Mouse (Mus musculus) frontal cortex, postnatal 36 days (tissue): ENCODE results near the gene Adi1.

Source experiments
- DNase-seq, 2 experiments: peaks; one replicate each; pipeline ENCODE4 v3.0.0; 2022; ENCODE audit warnings: low spot score in 2 of 2

The Adi1 gene

DNA sequence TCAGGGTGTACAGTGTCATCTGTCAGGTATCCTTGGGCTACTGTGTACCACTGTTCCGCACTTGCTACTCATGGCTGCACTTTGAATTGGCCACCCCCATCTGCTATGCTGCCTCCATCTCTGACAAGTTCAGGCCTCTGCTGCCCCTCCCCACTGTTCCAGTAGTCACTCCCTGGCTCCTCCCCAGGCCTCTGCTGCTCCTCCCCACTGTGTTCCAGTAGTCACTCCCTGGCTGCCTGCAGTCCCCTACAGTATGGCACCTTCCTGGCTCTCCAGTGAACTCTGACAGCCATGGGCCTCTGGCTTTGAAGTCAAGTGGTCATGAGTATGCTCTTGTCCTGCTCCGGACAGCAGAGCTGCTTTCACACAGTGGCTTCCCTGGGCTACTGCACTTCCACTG lies 19.2 kb downstream of the Adi1 start:
- no peak for DNase-seq

GRCm38 (mm10) chr12:28694776-28695175 lies 19.7 kb downstream of the Adi1 start:
- no peak for DNase-seq

DNA sequence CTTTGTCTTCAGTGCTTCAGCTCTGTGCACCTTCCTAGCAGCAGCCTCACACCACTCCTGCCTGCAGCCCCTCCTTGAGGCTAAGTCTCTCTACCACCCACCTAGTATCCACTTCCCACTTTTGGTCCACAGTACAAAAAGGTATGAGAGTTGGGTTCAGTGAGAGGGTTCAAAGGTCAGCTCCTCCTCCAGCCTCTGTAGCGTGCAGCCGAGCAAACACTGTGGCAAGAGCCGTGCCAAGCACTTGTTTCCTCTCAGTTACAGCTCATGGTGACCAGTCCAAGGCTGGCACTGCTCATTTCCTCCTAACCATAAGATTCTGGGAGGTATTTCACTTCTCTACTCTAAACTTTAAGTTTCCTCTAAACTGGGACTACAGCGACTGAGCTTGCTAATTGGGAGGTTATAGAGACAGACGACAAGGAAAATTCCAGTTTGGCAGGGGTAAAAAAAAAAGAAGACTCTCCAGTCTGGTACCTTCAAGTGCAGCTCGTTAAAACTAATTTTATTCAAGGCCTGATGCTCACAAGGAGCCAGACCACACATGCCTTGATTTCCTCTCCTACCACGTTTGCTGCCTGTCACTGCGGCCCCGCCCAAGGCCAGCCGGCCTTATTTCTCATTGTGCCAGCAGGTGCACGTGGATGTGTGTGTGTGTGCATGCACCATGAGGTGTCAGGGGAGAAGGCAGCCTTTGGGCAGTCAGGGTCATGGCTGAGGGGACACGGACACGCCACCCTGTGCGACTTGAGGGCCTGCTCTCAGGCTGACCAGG lies 23.0 kb downstream of the Adi1 start:
- DNase-seq, result no peak

- DNase-seq, result no peak
Observed at GRCm38 (mm10) chr12:28699086-28699485, 24.1 kb downstream of the Adi1 start.

DNA sequence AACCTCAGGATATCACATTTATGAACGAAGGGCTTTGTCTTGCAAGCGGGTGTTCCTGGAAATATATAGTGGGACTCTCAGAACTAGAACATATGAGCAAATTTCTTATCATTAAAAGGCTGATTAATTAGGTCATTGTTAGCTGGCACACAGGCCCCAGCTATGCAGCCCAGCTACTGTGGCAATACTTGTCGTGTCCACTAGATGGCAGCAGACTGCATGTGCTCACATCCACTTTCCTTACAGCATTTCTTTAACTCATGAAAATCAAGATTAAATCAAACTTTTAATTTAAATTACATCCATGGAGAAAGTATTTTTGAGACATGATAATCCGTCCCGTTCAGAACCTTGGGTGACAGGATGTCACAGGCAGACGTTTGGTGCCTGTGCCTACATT lies 24.6 kb downstream of the Adi1 start:
- peak; percentile 74 to 91 for DNase-seq

GRCm38 (mm10) chr12:28700101-28700511 lies 25.1 kb downstream of the Adi1 start:
- no peak for DNase-seq

GRCm38 (mm10) chr12:28700561-28701025 lies 25.6 kb downstream of the Adi1 start:
- DNase-seq, result peak; percentile 57 to 67

DNA sequence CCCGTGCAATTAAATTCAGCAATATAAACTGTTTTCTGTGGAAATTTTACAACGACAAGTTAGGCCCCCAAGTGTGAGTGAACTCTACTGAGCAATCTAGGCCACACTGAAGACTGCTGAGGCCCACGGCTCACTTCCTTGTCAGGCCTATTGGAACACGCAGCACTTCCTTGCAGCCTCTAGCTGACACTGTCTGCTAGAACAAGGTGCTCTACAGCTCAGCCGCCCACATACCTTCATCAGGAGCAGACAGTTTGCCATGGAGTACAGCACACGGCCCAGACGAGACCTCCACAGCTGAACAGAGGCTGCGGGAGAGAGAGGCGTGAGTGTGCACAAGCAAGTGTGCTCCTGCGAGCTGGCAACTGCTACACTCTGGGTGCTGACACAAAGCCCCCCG lies 26.3 kb downstream of the Adi1 start:
- DNase-seq, result peak in 1 of 2 experiments; percentile 41

GRCm38 (mm10) chr12:28704381-28704780 lies 29.4 kb downstream of the Adi1 start:
- DNase-seq, result no peak

GRCm38 (mm10) chr12:28705204-28705603 lies 30.2 kb downstream of the Adi1 start:
- no peak for DNase-seq

DNA sequence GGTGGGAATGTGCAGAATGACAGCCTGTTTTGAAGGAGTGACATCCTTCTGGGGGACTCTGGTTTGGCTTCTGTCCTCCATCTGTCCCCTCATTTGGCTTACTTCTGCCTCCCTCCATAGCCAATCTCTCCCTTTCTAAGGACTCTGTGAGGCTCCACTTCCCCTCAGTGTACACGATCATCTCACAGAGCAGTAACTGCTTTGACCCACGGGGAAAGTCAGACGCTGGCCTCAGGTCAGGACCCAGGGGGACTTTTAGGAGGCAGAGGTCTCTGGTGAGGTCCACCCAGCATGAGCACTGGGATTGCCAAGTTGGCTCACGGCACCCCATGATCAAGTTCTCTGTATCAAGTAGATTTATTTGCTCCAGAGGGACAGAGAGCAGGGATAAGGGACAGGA lies 33.1 kb downstream of the Adi1 start:
- DNase-seq, result no peak

DNA sequence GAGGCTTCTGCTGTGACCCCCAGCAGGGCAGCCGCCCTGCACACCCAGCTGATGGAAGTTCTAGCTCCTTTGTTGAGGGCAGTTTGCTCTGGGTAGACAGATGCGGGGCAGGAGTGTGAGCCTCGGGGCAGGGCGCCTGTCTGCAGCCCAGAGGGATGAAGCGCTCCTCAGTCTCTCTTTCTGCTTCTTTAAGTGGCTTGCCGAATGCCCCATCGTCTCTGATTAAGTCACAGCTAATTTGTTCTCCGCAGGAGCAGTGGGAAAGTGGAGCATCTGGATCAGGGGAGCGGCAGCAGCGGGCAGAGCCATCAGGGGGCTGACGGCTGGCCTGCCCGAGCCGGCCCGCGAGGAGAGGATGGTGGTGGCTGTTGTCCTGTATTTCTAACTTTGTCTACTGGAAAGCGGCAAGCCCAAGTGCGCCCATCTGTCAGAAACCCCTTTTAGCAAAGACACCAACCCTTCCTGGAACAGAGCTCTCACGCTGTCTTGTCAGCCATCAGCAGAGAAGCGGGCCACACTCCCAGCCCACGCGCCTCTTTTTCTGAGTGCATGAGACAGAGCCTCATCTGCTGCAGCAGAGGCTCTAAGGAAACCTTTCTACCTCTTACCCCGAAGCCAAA lies 35.6 kb downstream of the Adi1 start:
- peak; percentile 81 to 94 for DNase-seq

DNA sequence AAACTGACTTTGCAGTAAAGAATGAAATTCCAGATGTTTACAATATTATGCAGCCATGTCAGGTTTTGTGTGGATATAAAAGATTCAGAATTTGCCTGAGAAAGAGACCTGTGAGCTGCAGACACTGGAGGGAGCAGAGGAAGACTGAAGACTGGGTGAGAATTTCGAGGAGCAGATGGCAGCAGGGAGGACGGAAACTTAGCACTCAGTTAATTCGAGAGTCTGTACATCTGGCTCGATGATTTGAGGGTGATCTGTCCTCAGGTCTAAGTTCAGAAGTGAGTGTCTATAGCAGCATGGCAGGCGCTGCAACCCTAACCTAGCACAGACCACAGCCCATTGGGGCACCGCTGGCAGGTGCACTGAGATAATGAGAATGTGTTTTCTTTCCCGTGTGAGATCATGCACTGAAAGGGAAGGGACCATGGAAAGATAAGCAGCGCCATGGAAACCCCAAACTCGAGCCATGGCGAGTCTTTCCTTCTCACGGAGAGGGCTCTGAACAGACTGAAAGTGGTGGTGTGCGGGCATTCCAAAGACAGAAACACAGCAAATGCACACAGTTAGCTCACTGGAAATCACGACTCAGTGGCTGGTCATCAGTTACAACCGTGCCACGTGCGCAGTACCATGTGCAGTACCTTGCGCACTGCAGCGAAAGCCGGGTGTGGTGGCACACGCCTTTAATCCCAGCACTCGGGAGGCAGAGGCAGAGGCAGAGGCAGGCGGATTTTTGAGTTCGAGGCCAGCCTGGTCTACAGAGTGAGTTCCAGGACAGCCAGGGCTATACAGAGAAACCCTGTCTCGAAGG lies 40.0 kb downstream of the Adi1 start:
- DNase-seq, result peak in 1 of 2 experiments; percentile 67

DNA sequence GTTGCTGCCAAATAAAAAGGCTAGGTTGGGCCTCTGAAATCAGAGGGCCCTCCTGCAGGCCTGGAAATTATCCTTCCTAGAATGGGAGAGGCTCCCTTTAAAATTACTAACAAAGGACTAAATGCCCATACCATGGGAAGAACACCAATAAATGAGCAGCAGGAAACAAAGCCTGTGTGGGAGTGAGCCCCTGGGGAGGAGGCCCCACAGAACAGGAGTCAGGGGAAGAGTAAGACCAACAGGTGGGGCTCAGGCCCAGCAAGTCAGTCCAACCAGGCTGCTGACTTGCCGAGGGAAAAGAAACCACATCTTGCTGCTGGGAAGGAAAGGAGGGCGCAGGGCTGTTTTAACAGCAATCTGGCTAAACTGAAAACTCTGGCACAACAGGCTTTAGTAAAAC lies 42.0 kb downstream of the Adi1 start:
- DNase-seq, result no peak

DNA sequence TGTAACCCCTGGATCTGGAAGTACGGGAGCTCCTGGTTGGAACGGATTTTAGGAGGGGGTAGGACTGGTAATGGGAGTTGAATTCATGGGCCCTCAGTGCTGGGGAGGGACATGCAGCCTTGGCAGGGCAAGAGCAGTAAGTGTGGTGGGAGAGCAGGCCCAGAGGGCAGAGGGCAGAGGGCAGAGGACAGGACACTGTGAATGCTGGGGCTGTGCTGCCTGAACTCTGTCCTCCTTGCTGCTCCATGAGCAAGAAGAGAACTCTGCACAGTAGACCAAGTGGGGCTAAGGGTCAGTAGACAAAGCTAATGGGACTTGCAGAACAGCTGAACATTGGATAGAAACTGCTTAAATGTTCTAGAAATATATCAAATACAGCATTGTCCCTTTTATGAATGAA lies 43.1 kb downstream of the Adi1 start:
- no peak for DNase-seq

- no peak for DNase-seq
Observed at GRCm38 (mm10) chr12:28724366-28724765, 49.3 kb downstream of the Adi1 start.

GRCm38 (mm10) chr12:28726204-28726603 lies 51.2 kb downstream of the Adi1 start:
- DNase-seq, result no peak

GRCm38 (mm10) chr12:28727061-28727460 lies 52.0 kb downstream of the Adi1 start:
- DNase-seq, result no peak
